Mouse (Mus musculus) hindbrain, embryonic 13.5 days (tissue): ENCODE results near the gene Cfap65. TPM values are rescaled to one million over a fixed set of nuclear protein-coding genes. Genes with fewer than 3 reads are reported as not detected.
A peak's percentile ranks its signal among the peaks of the same experiment; 100 is the strongest.

Experiments used
- ATAC-seq: fragments of 200-750 bp; cut with Nextera tagmentation; 2 replicates; pipeline ENCODE4 v1.8.0; 2017; ENCODE audit warnings: moderate TSS enrichment; ENCODE audit not compliant: low FRiP score
- H3K27ac ChIP-seq: fragments of 300-500 bp; sonication (generic); 2 replicates; pipeline ENCODE4 v1.5.1; 2015; ENCODE audit warnings: inconsistent platforms, mild to moderate bottlenecking, moderate library complexity
- H3K27me3 ChIP-seq: fragments of 300-500 bp; sonication (generic); 2 replicates; pipeline ENCODE4 v1.6.1; 2015; ENCODE audit warnings: mild to moderate bottlenecking, inconsistent platforms
- H3K36me3 ChIP-seq: fragments of 300-500 bp; sonication (generic); 2 replicates; pipeline ENCODE4 v1.6.1; 2015; ENCODE audit warnings: mild to moderate bottlenecking, inconsistent platforms
- H3K4me1 ChIP-seq: fragments of 300-500 bp; sonication (generic); replicated peaks from 2 replicates; pipeline ENCODE4 v1.6.1; 2015; ENCODE audit warnings: inconsistent platforms
- H3K4me2 ChIP-seq: fragments of 300-500 bp; sonication (generic); 2 replicates; pipeline ENCODE4 v1.6.1; 2015; ENCODE audit warnings: inconsistent platforms, mild to moderate bottlenecking, moderate library complexity
- H3K4me3 ChIP-seq: fragments of 300-500 bp; sonication (generic); 2 replicates; pipeline ENCODE4 v1.5.1; 2015; ENCODE audit warnings: mild to moderate bottlenecking, inconsistent platforms
- H3K9ac ChIP-seq: fragments of 300-500 bp; sonication (generic); 2 replicates; pipeline ENCODE4 v1.6.1; 2015; ENCODE audit warnings: mild to moderate bottlenecking, inconsistent platforms
- H3K9me3 ChIP-seq: fragments of 300-500 bp; sonication (generic); 2 replicates; pipeline ENCODE4 v1.6.1; 2016; ENCODE audit warnings: inconsistent platforms
- WGBS: fragments of 180-500 bp; shearing (Covaris S2); methylation state at CpG from one replicate; pipeline ENCODE4 v1.1.7; 2015; 5-methylcytosine and 5-hydroxymethylcytosine counted together
- polyA plus RNA-seq: library from polyadenylated mRNA; unstranded; fragments of >200 nt; fragmentation: Nextera tagmentation; extraction: Ambion mirVana; gene quantifications from 2 replicates; pipeline ENCODE4 v1.2.1, GENCODE M21; 2015

Gene Cfap65
- 0.56 and 1.2 TPM in 2 replicates for polyA plus RNA-seq

- WGBS, result 1% methylated on average over 18 of the region's 18 CpGs
- no peaks in the 10 kb centered on the region for H3K36me3 ChIP-seq
- no peaks in the 10 kb centered on the region for H3K4me1 ChIP-seq
- no peak within 1 kb of the TSS for H3K27ac ChIP-seq
- peak within 1 kb of the TSS; percentile 59 for H3K4me2 ChIP-seq
- ATAC-seq, result no peak
- peaks cover 62% of the 10 kb centered on the region for H3K27me3 ChIP-seq
- peak within 1 kb of the TSS; percentile 56; the same call in 1 of the 2 replicates for H3K9ac ChIP-seq
- H3K4me3 ChIP-seq, result peak within 1 kb of the TSS; percentile 37
- H3K9me3 ChIP-seq, result no peaks in the 10 kb centered on the region
Observed at GRCm38 (mm10) chr1:74935402-74935801, at the start of gene Cfap65. Gene Cfap65, minus strand, starts transcription at chr1:74935599.

- 84% methylated on average over 8 of the region's 8 CpGs for WGBS
- Histone ChIP-seq H3K9me3 (no peaks in the 10 kb centered on the region), H3K4me3 (no peak overlapping the region), H3K36me3 (no peaks in the 10 kb centered on the region), H3K4me1 (peaks cover 10% of the 10 kb centered on the region), H3K9ac (no peak overlapping the region), H3K27ac (no peak overlapping the region), H3K27me3 (no peaks in the 10 kb centered on the region), H3K4me2 (no peak overlapping the region)
- no peak for ATAC-seq
Observed at GRCm38 (mm10) chr1:74977001-74977400, 41.6 kb upstream of the Cfap65 start.

- no peak overlapping the region for H3K9ac ChIP-seq
- peaks cover 10% of the 10 kb centered on the region for H3K4me1 ChIP-seq
- no peak overlapping the region for H3K27ac ChIP-seq
- no peaks in the 10 kb centered on the region for H3K36me3 ChIP-seq
- H3K9me3 ChIP-seq, result no peaks in the 10 kb centered on the region
- H3K4me2 ChIP-seq, result no peak overlapping the region
- no peaks in the 10 kb centered on the region for H3K27me3 ChIP-seq
- WGBS, result 90% methylated on average over 1 of the region's 1 CpGs
- no peak for ATAC-seq
- no peak overlapping the region for H3K4me3 ChIP-seq
Observed at GRCm38 (mm10) chr1:74975936-74976335, 40.5 kb upstream of the Cfap65 start.

- Histone ChIP-seq H3K27ac (no peak overlapping the region), H3K36me3 (no peaks in the 10 kb centered on the region), H3K9ac (no peak overlapping the region), H3K4me1 (peaks cover 5% of the 10 kb centered on the region), H3K9me3 (no peaks in the 10 kb centered on the region), H3K4me3 (no peak overlapping the region), H3K4me2 (no peak overlapping the region), H3K27me3 (no peaks in the 10 kb centered on the region)
- WGBS, result 80% methylated on average over 6 of the region's 6 CpGs
- no peak for ATAC-seq
Observed at GRCm38 (mm10) chr1:74973590-74973989, 38.2 kb upstream of the Cfap65 start.

- H3K27ac ChIP-seq, result no peak overlapping the region
Observed at GRCm38 (mm10) chr1:74971353-74972050, 36.1 kb upstream of the Cfap65 start.

GRCm38 (mm10) chr1:74967962-74968580 is 32.7 kb upstream of the Cfap65 start:
- no peaks in the 10 kb centered on the region for H3K27me3 ChIP-seq
- ATAC-seq, result no peak
- H3K9ac ChIP-seq, result no peak overlapping the region
- H3K36me3 ChIP-seq, result no peaks in the 10 kb centered on the region
- H3K4me3 ChIP-seq, result no peak overlapping the region
- no peaks in the 10 kb centered on the region for H3K9me3 ChIP-seq
- no peak overlapping the region for H3K4me2 ChIP-seq
- no peak overlapping the region for H3K27ac ChIP-seq
- H3K4me1 ChIP-seq, result peaks cover 7% of the 10 kb centered on the region
- WGBS, result 81% methylated on average over 8 of the region's 8 CpGs

More at GRCm38 (mm10) chr1:74971353-74972050, 36.1 kb upstream of the Cfap65 start:
- WGBS, result 61% methylated on average over 4 of the region's 4 CpGs
- Histone ChIP-seq H3K4me1 (no peaks in the 10 kb centered on the region), H3K4me2 (no peak overlapping the region), H3K9ac (no peak overlapping the region), H3K36me3 (no peaks in the 10 kb centered on the region), H3K4me3 (no peak overlapping the region), H3K9me3 (no peaks in the 10 kb centered on the region), H3K27me3 (no peaks in the 10 kb centered on the region)
- no peak for ATAC-seq

GRCm38 (mm10) chr1:74964494-74965215 is 29.3 kb upstream of the Cfap65 start:
- 0 out of 2 replicates have a peak, but pooled peaks have one; percentile 32 for ATAC-seq
- H3K4me2 ChIP-seq, result peak overlapping the region; percentile 45
- H3K27ac ChIP-seq, result no peak overlapping the region
- H3K9me3 ChIP-seq, result no peaks in the 10 kb centered on the region
- peaks cover 7% of the 10 kb centered on the region for H3K4me1 ChIP-seq
- 17% methylated on average over 16 of the region's 16 CpGs for WGBS
- H3K27me3 ChIP-seq, result peaks cover 7% of the 10 kb centered on the region; the same call in 1 of the 2 replicates
- no peaks in the 10 kb centered on the region for H3K36me3 ChIP-seq
- H3K9ac ChIP-seq, result peak overlapping the region; percentile 39
- H3K4me3 ChIP-seq, result no peak overlapping the region

GRCm38 (mm10) chr1:74962853-74963227 is 27.4 kb upstream of the Cfap65 start:
- Histone ChIP-seq H3K4me3 (no peak overlapping the region), H3K36me3 (no peaks in the 10 kb centered on the region), H3K27me3 (peaks cover 18% of the 10 kb centered on the region), H3K27ac (no peak overlapping the region), H3K4me1 (peaks cover 7% of the 10 kb centered on the region), H3K9me3 (no peaks in the 10 kb centered on the region), H3K9ac (no peak overlapping the region), H3K4me2 (no peak overlapping the region)
- WGBS, result 90% methylated on average over 5 of the region's 5 CpGs
- ATAC-seq, result no peak

- no peak overlapping the region for H3K9ac ChIP-seq
- H3K9me3 ChIP-seq, result no peaks in the 10 kb centered on the region
- 66% methylated on average over 5 of the region's 5 CpGs for WGBS
- H3K4me3 ChIP-seq, result no peak overlapping the region
- ATAC-seq, result no peak
- no peak overlapping the region for H3K4me2 ChIP-seq
- no peak overlapping the region for H3K27ac ChIP-seq
- H3K27me3 ChIP-seq, result peaks cover 24% of the 10 kb centered on the region
- H3K4me1 ChIP-seq, result peaks cover 7% of the 10 kb centered on the region
- no peaks in the 10 kb centered on the region for H3K36me3 ChIP-seq
Observed at GRCm38 (mm10) chr1:74962126-74962852, 26.9 kb upstream of the Cfap65 start.

- H3K4me3 ChIP-seq, result no peak overlapping the region
- no peak overlapping the region for H3K27ac ChIP-seq
- no peaks in the 10 kb centered on the region for H3K36me3 ChIP-seq
- H3K9me3 ChIP-seq, result no peaks in the 10 kb centered on the region
- H3K4me2 ChIP-seq, result no peak overlapping the region
- ATAC-seq, result no peak
- H3K27me3 ChIP-seq, result peaks cover 30% of the 10 kb centered on the region
- WGBS, result 92% methylated on average over 7 of the region's 7 CpGs
- peaks cover 7% of the 10 kb centered on the region for H3K4me1 ChIP-seq
- no peak overlapping the region for H3K9ac ChIP-seq
Observed at GRCm38 (mm10) chr1:74961722-74962121, 26.3 kb upstream of the Cfap65 start.

- 91% methylated on average over 7 of the region's 7 CpGs for WGBS
- no peak overlapping the region for H3K27ac ChIP-seq
- peaks cover 5% of the 10 kb centered on the region for H3K4me1 ChIP-seq
- H3K36me3 ChIP-seq, result no peaks in the 10 kb centered on the region
- H3K27me3 ChIP-seq, result peaks cover 42% of the 10 kb centered on the region
- H3K9me3 ChIP-seq, result no peaks in the 10 kb centered on the region
- H3K4me3 ChIP-seq, result no peak overlapping the region
- no peak overlapping the region for H3K9ac ChIP-seq
- no peak overlapping the region for H3K4me2 ChIP-seq
- ATAC-seq, result no peak
Observed at GRCm38 (mm10) chr1:74960059-74960458, 24.7 kb upstream of the Cfap65 start.
